Mouse (Mus musculus) gastrocnemius, adult 8-10 months (tissue): ENCODE data around the gene Zbtb16. TPM values are rescaled to one million over a fixed set of nuclear protein-coding genes. Genes with fewer than 3 reads are reported as not detected.
A peak's percentile ranks its signal among the peaks of the same experiment; 100 is the strongest.

Experiments
- DNase-seq, 2 experiments: peaks; one replicate each; pipeline ENCODE4 v3.0.0; 2022; ENCODE audit warnings: low spot score in 2 of 2
- total RNA-seq, 4 experiments: library from RNA; stranded (reverse); gene quantifications; 2 replicates each; pipeline ENCODE4 v1.2.4; 2022

Zbtb16 gene
- total RNA-seq, 4 experiments from 2014 or later = 106 to 199 (median 117) TPM

DNA sequence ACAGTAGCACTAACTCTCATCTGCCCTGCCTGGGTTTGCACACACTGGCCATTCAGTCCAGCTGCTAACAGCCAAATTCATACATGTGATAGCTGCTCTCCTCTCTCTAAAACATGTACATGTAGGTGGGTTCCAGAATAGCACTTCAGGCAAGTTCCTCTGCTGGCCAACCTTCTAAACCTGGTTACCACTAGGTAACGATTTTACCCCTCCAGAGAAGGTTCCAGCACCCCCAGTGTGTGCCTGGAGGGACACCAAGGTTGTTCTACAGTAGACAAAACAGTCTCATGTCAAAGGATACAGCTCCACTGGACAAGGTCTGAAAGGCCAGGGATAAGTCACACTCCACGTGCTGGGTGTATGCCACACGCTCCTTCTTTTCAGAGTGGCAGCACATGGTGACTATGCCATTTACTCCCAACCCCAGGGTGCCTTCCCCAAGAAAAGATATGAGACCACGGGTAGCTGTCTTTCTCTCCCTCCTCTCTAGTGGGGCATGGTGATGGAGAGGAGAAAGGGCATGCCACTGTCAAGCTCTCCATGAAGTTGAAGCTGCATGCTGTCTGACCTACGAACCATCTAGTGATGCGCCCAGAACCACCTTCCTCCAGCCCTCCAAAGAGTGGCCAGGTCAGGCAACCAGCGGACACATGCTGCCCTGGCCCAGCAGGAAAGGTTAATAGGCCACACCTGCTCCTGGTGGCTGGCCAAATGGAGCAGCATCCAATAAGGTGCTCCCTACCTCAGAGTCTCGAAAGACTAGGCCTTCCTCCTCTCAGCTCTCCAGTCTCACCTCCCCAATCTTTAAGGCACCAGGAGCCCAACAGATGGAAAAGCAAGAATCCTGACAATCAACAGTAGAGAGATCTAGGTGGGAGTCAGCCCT, 104.1 kb downstream of the Zbtb16 start:
- DNase-seq = no peak

GRCm38 (mm10) chr9:48730446-48730979, 105.5 kb downstream of the Zbtb16 start:
- DNase-seq = no peak

GRCm38 (mm10) chr9:48729471-48729870, 106.6 kb downstream of the Zbtb16 start:
- peak; percentile 74 to 80 for DNase-seq

- DNase-seq = peak; percentile 55 to 65
Observed at GRCm38 (mm10) chr9:48728731-48729123, 107.3 kb downstream of the Zbtb16 start.

- DNase-seq = no peak
Observed at GRCm38 (mm10) chr9:48728083-48728730, 107.8 kb downstream of the Zbtb16 start.

GRCm38 (mm10) chr9:48726341-48726740, 109.7 kb downstream of the Zbtb16 start:
- DNase-seq = no peak

- DNase-seq = peak in 1 of 2 experiments; percentile 2
Observed at GRCm38 (mm10) chr9:48725918-48726317, 110.1 kb downstream of the Zbtb16 start.

GRCm38 (mm10) chr9:48725161-48725560, 110.9 kb downstream of the Zbtb16 start:
- peak in 1 of 2 experiments; percentile 2 for DNase-seq

DNA sequence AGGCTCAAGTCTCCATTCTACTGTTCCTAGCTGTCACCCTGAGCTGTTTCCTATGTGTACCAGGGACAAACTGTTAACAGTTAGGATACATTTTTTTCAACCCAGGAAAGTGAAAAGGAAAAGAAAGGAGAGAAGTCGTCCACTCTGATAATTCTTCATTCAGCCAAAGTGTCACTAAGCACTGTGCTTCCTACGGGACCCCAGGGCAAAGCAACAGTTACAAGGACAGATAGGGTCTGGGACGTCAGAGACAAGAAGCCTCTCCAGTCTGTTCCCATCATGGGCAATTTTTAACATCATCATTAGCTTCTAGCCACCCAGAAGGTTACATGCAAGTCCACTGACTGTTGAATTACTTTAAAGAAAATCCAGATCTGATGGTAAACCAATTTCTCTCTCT, 111.3 kb downstream of the Zbtb16 start:
- DNase-seq = no peak

- DNase-seq = peak; percentile 69 to 77
Observed at GRCm38 (mm10) chr9:48723511-48724304, 112.3 kb downstream of the Zbtb16 start.

GRCm38 (mm10) chr9:48723025-48723424, 113.0 kb downstream of the Zbtb16 start:
- no peak for DNase-seq

GRCm38 (mm10) chr9:48722261-48722920, 113.6 kb downstream of the Zbtb16 start:
- DNase-seq = peak in 1 of 2 experiments; percentile 2

DNA sequence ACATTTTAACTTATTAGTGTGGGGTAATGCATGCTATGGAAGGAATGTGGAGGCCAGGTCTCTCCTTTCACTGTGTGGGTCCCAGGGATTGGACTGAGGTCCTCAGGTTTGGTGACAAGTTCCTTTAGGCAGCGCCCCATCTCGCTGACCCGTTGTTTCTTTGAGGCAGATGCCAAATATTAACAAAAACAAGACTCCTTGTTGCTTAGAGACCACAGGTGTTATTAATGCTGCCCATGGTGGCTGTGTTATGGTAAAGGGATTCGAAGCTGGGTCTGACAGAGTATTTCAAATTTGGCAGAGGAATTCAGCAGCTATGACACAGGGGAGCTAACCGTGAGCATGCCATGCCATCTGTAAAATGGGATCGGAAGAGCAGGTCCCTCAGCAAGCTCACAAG, 114.4 kb downstream of the Zbtb16 start:
- DNase-seq = no peak

GRCm38 (mm10) chr9:48721172-48721571, 114.8 kb downstream of the Zbtb16 start:
- no peak for DNase-seq

DNA sequence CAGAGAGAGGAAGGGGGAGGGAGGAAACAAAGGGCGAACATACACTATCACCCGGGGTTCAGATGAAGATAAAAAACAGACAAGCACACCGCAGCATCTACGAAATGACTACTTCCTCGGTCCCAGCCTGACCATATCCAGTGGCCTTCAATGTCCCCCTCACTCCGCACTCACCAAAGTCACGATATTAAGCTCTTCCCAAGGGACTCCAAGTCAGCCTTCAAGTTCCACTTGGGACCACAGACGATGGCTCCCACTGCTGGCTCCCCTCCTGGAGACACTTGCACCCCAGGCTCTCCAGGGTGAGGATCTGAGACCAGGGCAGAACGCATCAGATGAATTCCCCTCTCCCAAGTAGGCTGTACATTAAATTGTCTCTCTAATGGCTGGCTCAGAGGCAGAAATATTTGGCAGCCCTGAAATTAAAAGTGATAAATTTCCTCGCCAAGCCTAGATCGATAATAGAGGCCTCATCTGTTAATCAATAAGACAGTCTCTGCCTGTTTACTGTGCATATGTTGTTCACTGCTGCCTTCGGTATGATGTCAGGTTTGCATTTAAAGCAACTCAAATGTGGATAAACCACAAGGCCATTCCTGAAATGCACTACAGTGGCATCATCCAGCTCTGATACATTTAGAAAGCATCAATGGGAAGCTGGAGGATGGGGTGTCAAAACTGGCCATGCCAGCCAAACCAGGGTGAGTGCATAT, 115.6 kb downstream of the Zbtb16 start:
- DNase-seq = no peak

GRCm38 (mm10) chr9:48719619-48720018, 116.4 kb downstream of the Zbtb16 start:
- no peak for DNase-seq

GRCm38 (mm10) chr9:48716549-48716948, 119.5 kb downstream of the Zbtb16 start:
- DNase-seq = no peak

- DNase-seq = no peak
Observed at GRCm38 (mm10) chr9:48715042-48715441, 121.0 kb downstream of the Zbtb16 start.

DNA sequence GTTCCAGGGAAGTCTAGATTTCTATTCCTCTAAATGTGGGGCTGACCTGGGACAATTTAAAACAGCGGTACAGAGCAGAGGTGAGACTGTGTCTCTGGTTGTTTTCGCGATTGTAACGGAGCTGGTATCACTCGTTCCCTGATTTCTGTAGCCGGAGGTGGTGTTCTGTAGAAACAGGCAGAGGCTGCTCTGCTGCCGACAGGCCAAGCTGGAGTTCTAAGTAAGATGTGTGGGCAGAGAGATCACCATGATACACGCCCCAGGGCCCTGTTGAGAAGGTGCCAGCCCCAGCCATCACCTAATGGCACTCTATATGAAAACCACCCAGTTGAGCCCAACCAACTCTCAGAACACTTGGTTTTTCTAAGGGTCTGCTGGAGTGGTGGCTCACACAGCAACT, 122.2 kb downstream of the Zbtb16 start:
- DNase-seq = no peak
